Mouse (Mus musculus) erythroblast, embryonic 14.5 days (primary cell): ENCODE results near the gene Kif17.

Experiments used
- GATA1 ChIP-seq: IDR thresholded peaks from 2 replicates; pipeline ENCODE4 v1.6.1; 2012; ENCODE audit warnings: low read length, inconsistent platforms, mixed read lengths
- TAL1 ChIP-seq: IDR thresholded peaks from 3 replicates; pipeline ENCODE4 v1.6.1; 2012; ENCODE audit warnings: low read length, inconsistent platforms, mixed read lengths

GRCm38 (mm10) chr4:138326077-138326695 is 76.0 kb downstream of the Kif17 start, which contains the start of gene Pink1:
- TF ChIP-seq GATA1 (no peak), TAL1 (no peak)
